Mouse (Mus musculus) mesoderm, embryonic 11.5 days (tissue): ENCODE results near the gene Zrsr1.

Experiments used
- DNase-seq: peaks from one replicate; pipeline ENCODE4 v3.0.0-alpha.2; 2012; ENCODE audit warnings: low read depth, low spot score

Gene Zrsr1

DNA sequence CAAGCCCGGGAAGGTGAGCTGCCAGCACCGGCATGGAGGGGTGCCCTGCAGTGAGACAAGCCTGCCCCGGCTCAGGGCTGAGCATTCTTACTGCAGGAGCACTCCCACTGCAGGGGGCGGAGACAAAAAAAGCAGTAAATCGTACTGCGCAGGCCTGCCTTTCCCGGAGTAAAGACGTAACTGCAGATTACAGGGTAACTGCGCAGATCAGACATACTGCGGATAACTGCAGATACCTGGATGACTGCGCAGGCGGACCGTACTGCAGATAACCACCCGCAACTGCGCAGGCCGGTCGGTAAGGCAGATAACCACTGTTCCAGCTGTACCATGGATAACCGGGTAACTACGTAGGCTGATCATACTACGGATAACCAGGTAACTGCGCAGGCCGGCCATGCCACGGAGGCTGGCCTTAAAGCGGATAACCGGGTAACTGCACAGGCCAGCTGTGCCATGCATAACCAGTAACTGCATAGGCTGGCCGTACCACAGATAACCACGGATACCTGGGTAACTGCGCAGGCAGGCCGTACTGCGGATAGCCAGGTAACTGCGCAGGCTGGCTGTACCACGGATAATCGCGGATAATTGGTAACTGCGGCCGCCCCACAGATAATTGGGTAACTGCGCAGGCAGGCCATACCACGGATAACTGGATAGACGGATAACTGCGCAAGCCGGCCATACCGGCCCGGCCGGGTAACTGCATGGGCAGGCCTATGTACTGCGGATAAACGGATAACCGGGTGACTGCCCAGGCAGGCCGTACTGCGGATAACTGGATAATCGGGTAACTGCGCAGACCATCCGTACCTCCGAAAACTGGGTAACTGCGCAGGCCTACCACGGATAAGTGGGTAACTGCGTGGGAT lies at the start of gene Zrsr1:
Gene Zrsr1, plus strand, starts transcription at position 171 of the 875 bp plus-strand sequence.
- DNase-seq: peak; percentile 66

DNA sequence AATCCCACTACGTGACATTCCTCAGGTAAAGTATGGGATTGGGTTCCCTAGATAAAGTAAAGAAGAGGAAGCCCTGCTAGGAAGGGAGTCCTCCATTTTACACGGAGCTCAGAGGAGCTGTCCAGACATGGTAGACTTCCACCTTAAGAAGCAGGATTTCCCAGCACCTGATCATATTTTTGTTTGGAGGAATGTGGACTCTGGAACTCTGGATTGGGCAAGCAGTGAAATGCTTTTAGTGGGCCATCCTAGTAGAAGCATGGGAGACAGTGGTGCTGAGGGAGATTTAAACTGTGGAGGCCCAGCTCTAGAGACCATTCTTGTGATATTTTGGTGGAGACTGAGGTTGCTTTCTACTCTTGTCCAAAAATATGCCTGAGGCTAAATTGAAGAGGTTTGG lies 49.3 kb upstream of the Zrsr1 start:
- no peak for DNase-seq

GRCm38 (mm10) chr11:22923606-22924005 lies 48.2 kb upstream of the Zrsr1 start:
- no peak for DNase-seq

DNA sequence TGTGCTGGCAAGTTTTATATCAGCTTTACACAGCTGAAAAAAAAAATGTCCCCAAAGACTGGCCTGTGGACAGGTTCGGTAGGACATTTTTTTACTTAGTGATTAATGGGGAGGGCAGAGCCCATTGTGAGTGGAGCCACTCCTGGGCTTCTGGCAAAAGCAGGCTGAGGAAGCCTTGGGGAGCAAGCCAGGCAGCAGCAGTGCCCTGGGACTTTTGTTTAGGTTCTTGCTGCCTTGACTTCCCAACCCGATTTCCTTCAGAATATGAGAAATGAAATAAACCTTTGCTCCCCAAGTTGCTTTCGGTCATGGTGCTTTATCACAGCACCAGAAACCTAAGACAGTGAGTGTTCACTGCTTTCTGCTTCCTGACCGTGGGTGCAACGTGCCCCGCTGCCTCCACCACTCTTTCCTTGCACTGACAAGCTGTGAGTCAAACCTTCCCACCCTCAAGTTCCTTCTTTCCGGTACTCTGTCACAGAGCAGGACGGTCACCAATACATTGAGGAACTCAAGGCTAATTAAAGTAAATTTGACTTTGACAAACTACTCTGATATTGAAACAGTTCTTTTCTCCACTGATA lies 43.1 kb upstream of the Zrsr1 start:
- DNase-seq: no peak

- no peak for DNase-seq
These were observed 41.7 kb upstream of the Zrsr1 start for GRCm38 (mm10) chr11:22930129-22930528.

- no peak for DNase-seq
These were observed 40.4 kb upstream of the Zrsr1 start for GRCm38 (mm10) chr11:22931320-22931905.

- DNase-seq: no peak
These were observed 39.6 kb upstream of the Zrsr1 start for GRCm38 (mm10) chr11:22932167-22932566.

DNA sequence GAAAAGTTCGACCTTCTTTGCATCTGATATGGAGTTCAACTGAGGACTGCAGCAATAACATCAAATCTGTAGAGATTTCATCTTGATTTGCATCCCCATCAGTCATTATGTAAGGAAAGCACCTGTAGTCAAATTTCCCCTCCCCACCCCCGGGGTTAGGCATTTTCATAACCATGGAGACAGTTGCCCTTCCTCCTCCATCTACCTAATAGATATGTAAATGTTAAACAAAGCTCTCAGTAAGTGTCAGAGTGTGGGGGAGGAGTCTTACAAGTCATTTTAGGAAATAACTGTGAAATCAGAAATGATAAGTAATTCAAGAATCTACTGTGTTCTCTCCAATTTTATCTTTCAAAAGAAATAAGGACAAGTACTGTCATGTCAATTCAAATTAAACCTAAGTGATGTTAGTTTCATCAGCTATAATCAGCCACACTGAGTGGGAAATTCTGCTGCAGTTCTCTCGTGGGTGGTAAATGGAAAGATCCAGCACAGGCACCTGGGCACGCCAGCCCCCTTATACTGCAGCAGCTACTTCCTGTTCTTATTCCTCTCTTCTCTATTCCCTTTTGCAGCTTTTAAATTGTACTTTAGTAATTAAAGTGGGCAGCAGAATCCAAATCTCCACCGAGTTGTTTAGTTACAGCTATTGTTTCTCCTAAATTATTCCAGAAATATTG lies 35.2 kb upstream of the Zrsr1 start:
- no peak for DNase-seq

GRCm38 (mm10) chr11:22937716-22938316 lies 34.0 kb upstream of the Zrsr1 start:
- DNase-seq: no peak

DNA sequence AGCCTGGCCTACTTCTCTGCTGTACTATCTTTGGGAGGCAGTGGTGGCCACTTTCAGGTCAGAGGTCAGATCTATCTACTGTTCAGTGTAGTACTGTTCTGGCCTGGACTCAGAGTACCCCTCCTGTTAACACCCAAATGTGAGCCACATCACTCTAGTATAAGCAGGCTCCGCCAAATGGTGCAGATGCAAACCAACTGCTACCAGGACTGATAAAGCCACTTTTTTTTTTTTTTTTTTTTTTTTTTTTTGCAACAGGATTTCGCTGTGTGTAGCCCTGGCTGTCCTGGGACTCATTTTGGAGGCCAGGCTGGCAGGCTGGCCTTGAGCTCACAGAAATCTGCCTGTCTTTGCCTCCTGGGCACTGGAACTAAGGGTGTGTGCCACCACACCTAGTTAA lies 32.8 kb upstream of the Zrsr1 start:
- no peak for DNase-seq

DNA sequence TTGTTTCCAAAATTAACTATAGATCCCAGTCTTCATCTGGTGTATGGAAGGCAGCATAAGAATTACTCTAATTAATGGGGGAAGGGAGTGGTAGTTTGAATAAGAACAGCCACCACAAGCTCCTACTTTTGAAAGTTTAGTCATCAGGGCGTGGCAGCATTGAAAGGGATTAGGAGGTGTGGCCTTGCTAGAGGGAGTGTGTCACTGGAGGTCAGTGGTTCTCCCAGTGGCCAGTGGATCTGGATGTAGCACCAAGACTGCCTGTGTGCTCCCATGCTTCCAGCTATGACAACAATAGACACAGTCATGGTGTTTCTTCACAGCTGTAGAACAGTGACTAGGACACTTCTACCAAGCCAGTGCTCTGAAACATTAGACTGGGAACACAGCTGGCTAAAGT lies 22.7 kb upstream of the Zrsr1 start:
- DNase-seq: no peak

- DNase-seq: no peak
These were observed 21.7 kb upstream of the Zrsr1 start for GRCm38 (mm10) chr11:22950131-22950530.

DNA sequence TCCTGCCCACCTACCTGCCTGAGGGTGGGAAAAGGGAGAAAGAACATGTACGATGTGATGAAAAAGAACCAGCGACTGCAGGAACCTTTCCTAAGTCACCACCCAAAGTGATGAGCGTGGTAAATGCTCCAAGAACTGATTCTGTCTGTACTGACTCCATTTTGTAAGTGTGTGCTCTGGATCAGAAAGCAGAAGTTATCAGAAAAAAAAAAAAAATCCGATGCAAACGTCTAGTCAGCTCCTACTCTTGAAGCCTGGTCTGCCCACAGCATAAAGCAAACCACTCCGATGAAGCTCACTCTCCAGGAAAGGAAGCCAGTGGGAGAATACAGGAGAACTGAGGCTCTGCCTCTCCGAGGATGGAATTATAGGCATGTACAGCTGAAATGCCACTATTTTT lies 19.1 kb upstream of the Zrsr1 start:
- no peak for DNase-seq

DNA sequence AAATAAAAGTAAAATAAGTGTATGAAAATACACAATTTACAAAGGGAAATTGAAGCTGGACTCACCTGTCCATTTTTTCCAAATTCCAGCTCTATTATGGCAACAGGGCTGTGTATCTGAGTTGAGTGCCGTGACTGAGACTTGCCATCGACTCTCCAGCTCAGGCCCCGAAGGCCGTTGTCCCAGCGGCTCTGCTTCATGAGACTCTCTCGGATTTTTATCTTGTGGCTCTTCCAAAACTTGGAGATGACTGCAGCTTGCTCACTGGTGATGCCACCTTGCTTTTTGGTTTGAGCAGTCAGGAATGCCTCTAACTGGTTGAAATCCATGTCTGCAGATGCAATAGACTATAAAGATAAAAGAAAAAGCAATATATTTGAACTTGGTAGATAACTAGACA lies 15.5 kb upstream of the Zrsr1 start:
- no peak for DNase-seq

GRCm38 (mm10) chr11:22956830-22957229 lies 15.0 kb upstream of the Zrsr1 start:
- no peak for DNase-seq

- no peak for DNase-seq
These were observed 13.9 kb upstream of the Zrsr1 start for GRCm38 (mm10) chr11:22957791-22958374.

- DNase-seq: no peak
These were observed 9.7 kb upstream of the Zrsr1 start for GRCm38 (mm10) chr11:22962101-22962500.

DNA sequence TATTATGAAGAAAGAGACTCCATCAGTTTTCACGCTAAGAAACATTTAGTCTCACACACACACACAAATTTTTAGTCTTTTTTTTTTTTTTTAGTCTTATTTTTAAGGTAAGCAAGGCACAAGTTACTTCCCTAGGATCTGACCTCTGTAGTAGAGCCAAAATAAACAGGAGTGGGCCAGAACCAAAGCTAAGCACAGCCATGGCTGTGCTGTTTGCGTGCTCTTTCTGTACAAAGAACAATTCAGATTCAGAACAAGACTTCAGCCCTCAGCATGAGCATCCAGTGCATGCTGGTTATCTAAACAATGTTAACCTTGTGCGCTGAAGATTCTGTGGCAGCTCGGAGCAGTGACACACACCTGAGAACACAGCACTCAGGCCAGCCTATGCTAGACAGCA lies 7.4 kb upstream of the Zrsr1 start:
- DNase-seq: no peak

GRCm38 (mm10) chr11:22965503-22965902 lies 6.3 kb upstream of the Zrsr1 start:
- no peak for DNase-seq

DNA sequence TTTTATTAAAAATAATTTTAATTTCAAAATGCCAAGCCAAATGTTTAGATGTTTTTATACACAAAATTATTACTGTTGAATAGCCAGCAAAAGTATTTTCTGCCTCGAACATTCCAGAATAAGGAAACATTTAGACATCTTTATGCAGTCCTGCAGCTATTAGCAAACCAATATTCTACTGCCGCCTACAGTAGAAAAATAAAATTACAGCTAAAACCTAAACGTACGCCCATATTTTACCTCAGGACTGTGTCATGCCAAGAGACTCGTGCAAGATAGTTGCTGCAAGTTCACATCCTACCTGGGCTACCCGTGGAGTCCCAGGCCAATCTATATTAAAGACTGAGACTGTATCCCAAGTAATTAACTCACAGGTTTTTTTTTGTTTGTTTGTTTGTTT lies 2.3 kb upstream of the Zrsr1 start:
- no peak for DNase-seq

- DNase-seq: no peak
These were observed 1.3 kb upstream of the Zrsr1 start for GRCm38 (mm10) chr11:22970546-22970945.
